Mouse (Mus musculus) right cerebral cortex, postnatal 25 days (tissue): ENCODE results near the gene Gm10320.

Source experiments
- DNase-seq: peaks from one replicate; pipeline ENCODE4 v3.0.0; 2022

The Gm10320 gene

DNA sequence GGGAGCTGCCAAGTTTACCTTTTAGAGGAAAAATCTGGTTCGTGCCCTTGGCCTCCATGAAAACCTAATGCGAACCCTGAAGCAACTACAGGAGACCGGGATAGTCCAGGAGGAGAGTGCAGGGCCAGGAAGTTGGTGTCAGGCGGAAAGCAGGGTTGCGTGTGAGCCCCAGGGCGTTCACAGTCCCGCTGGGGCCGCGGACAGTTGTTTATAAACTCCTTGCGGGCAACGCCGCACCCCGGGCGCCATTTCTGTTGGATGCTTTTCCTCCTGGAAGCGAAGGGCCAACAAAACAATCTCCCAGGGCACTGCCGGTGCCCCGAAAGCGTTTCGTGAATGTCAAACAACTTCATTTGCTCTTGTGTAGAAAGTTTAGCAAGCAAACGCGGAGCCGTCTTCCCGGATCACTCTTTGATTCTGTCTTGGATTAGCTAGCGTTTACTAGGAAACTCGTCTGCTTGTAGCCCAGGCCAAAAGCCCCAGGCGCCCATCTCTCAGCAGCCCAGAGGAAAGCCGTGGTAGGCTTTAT lies 11.1 kb upstream of the Gm10320 start:
- DNase-seq = no peak

GRCm38 (mm10) chr13:98502236-98502812 lies 10.5 kb upstream of the Gm10320 start:
- DNase-seq = no peak

DNA sequence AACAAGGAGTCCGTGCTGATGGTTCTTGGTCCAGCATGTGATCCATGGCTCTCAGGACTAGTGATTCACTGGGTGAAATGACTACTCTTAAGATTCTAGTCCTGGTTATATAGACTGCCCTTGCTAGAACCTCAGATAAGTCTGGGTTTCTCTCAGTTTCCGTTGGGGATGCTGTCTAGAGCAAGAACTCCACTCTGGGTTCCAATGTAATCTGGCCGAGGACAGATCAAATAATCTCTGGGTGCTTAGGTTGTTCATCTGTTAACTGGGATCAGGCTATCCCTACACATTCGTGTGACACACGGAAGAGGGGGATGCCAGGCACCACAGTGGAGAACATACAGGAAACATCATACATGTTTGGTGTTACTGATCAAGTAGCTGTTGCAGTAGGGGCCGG lies 9.5 kb upstream of the Gm10320 start:
- DNase-seq = no peak

- no peak for DNase-seq
Measured at GRCm38 (mm10) chr13:98500471-98501125, 8.8 kb upstream of the Gm10320 start.

GRCm38 (mm10) chr13:98498561-98498960 lies 6.8 kb upstream of the Gm10320 start:
- no peak for DNase-seq

GRCm38 (mm10) chr13:98498080-98498479 lies 6.3 kb upstream of the Gm10320 start:
- DNase-seq = no peak

- DNase-seq = no peak
Measured at GRCm38 (mm10) chr13:98496917-98497870, 5.4 kb upstream of the Gm10320 start.

DNA sequence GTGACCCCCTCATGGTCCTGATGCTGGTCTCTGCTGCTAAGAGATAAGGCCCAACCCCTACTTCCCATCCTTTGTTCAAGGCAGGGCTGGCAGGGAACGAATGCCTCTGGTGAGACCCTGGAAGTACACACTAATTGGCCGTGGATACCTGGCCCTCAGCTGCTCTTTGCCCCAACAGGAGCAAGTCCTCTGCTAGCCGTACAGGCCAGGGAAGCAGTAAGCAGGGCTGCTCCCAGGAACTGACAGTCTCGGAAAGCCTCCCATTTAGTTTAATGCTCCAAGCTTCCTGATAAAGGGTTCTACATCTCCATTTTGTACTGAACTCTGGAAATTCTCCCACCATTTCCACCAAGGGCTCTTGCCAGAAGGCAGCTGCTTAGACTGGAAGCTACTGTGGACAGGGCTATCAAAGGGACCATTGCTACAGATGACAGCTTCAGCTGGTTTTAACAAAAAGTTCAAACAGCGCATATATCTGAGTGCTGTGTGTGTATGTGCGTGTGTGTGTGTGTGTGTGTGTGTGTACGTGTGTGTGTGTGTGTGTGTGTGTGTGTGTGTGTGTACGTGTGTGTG lies 2.8 kb upstream of the Gm10320 start:
- no peak for DNase-seq

DNA sequence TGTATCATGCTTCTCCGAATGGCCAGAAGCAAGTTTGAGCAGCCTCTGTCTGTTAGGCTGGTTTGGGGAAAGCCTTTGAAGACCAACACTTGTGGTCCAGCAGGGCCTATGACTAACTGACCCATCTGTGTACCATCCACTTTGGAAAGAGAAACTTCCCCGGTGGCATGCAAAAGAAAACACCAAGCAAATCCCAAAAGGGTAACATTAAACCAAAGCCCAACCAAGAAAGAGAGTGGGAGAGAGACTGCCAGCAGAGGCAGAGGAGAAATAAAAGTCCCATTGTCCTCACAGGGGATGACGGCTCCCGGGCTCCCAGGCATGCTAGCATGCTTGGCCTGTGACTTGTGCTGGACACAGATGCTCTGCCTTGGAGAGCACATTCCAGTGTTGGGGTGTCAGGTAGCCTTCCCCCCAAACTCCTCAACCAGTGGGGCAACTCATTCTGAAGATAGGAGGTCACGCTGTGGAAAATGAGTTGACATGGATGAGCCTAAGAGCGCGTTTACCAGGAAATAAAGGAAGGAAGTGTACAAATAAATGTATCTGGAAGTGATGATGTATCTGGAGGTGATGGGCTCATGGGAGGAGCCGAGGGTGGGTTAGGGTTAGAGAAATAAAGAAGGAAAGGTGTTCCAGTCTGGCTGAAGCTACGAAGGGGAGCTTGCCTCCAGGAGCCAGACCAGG lies 911 bp upstream of the Gm10320 start:
- DNase-seq = no peak

GRCm38 (mm10) chr13:98486726-98487125 lies 5.1 kb downstream of the Gm10320 start:
- no peak for DNase-seq

DNA sequence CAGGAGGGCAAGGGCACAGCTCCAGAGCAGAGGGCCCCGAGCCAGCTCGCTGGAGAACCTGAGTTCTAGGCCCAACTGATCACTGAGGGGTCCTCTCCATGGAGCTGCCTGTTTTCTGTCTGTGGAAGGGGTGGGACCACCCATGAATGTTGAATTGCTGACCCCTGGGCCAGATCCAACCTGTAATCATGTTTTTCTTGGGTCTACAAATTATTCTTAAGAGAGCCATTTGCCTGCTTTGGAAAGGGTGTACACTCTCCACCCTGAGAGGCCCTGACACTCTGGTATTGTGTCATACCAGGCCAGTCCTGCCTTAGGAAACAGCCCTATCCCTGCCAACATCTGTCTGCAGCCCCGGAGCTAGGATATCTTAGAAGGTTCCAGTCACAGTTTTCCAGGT lies 5.6 kb downstream of the Gm10320 start:
- no peak for DNase-seq

DNA sequence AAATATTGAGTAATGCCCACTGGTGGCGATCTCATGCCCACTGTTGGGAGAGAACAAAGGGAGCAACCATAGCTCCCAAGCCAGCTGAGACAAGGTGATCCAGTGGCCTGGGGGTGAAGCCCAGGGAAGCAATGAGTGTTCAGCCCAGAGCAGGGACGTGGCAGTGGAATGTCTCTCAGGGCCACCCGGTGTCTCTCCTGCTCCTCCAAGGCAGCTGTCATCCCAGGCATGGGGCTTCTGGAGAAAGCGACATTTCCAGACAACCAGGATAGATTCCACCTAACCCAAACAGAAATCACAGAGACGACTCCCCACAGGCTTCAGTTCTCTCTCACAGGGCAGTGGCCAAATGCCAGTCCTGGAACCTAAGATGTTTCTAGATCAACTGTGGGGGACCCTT lies 6.4 kb downstream of the Gm10320 start:
- no peak for DNase-seq

DNA sequence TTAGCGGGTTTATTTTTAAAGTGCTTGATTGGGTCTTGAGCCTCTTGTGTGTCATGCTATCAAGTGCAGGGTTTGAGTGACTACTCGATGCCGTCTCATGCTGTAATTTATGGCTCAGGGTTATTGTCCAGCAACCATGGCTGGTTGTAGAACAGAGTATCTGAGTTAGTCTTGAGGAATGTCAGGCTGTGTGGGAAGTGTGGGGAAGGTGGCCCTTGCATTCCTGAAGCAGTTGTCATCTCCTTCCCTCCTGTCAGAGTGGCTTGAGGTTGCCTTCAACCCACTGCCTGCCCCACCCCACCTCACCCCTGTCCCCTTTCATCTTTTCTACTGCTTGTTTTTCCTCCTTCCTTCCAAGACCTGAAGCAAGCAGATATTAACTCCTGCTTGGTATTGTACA lies 13.8 kb downstream of the Gm10320 start:
- no peak for DNase-seq

DNA sequence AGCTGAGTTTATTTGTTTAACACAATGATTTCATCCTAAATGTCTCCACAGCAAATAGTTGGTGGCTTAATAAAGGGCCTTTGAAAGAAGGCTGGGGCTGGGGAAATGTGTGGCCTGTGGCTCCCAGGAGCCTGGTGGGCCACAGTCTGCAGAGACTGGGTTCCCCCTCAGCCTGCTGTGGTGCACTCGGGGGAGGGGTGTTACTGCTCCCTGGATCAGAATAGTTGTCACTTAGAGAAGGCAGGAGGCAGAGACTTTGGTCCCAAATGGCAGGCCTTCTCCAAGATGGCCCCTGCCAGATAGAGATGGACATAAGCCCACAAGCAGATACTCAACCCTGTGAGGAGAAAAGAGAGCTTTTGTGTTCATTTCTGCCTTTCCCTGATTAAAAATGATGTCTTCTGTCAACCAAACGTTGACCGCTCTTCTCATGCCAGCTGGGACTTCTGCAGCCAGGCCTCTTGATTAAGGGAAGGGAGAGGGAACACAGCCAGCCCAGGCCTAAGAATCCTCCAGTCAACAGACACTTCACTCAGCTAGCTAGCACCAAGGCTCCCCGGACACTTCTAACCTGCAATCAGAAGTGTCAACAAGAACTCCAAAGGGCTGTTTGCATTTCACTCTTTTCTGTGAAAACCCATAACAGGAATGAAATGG lies 14.8 kb downstream of the Gm10320 start:
- DNase-seq = no peak

- no peak for DNase-seq
Measured at GRCm38 (mm10) chr13:98476175-98476838, 15.5 kb downstream of the Gm10320 start.

DNA sequence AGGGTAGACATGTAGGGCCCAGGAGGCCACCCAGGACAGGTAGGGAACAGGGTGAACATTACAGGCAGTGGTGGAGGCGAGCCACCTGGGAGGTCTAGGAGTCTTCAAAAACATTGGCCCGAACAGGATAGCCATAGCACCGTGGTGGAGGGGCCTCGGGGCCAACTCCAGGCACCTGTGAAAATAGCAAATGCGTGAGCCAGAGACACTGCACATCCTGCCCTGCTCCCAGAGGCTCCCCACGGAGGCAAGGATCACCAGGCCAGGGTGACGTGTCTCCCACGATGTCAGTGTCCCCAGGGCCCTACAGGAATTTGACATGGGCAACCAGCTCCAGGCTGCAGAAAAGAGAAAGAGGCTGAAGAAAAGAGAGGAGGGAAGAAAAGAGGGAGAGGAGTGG lies 16.1 kb downstream of the Gm10320 start:
- DNase-seq = no peak

DNA sequence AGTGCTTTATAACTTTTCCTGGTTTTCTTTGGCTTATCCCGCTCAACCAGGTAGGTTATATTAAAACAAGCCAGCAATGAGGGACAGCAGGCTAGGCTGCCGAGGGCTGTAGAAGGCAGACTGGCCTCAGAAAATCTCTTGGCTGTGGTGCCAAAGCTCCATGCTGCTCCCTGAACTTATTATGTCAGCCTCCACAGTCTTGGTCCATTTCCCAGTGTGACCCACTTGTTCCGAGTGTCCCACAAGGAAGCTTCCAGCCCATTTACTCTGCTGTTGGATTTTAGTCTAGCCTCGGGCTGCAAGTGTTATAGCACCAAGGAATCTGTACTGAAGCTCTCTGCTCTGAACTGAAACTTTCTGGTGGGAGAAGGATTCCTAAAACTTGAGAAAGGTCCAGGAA lies 18.8 kb downstream of the Gm10320 start:
- DNase-seq = no peak

DNA sequence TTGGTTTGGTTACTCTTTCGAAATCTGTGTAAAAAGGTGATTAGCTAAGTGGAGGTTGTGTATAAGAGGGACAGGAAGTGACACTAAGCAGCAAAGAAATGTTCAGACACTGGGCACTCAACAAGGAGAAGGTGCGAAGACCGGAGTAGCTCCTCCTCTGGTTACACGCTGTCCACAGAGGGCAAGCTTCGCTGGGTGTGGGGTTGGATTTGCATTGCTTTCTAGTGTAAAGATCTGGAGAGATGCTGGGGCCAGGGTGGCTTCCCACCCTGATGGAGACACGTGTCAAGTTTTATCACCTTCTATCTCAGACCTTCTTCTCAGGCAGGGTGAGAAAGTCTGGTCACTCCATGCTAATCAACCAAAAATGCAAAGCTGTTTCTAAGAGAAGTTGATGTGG lies 20.0 kb downstream of the Gm10320 start:
- DNase-seq = no peak

- no peak for DNase-seq
Measured at GRCm38 (mm10) chr13:98470321-98470720, 21.5 kb downstream of the Gm10320 start.

DNA sequence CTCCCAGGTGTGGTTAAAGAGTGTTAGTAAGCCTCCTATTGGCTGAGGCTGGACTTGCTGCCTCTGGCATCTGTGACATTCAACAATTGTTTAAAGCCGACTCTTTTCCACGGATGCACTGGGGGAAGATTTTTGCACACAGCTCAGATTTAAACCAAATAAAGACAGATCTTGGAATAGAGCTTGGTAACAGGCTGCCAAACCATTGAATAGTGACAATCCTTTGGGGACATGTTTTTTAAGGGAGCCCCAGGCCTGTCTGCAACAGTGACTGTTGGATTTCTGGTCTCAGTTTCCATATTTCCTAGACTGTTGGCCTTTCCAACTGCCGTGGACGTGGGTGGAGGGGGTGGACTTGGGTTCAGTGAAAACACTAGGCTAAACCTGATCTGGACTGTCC lies 21.9 kb downstream of the Gm10320 start:
- DNase-seq = no peak

- no peak for DNase-seq
Measured at GRCm38 (mm10) chr13:98461467-98461866, 30.3 kb downstream of the Gm10320 start.

- DNase-seq = no peak
Measured at GRCm38 (mm10) chr13:98456398-98456797, 35.4 kb downstream of the Gm10320 start.
